23 mouse cellular contexts compared by ENCODE assay signal in the genomic region with DNA sequence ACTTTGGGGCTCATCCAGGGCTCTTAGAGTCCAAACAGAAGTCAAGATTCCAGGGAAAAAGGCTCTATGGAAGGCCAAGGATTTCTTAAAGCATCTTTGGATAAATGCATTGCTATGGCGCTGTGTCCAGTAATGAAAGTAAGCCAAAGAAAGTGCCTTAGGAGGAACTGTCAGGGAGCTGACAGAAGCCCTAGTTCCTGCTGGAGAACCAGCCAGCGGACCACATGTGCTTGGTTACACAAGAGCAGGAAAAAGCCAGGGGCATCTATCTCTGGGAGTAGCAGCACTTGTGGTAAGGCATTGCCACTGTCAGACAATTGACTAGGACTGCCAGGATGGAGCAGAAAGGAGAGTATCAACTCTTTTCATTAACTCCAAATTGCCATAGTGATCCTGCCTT. TPM values are rescaled to one million over a fixed set of nuclear protein-coding genes. Genes with fewer than 3 reads are reported as not detected.
DNase-seq lines count a peak whose midpoint lies in the region; ATAC-seq and TF ChIP-seq lines count a peak whose summit lies in the region.
"Had no signal": no experiment of that assay in that cellular context is flagged by ENCODE, and none has a peak within 500 bp of the region (broad histone marks: within the 10 kb centered on the region; RNA-seq: fewer than 3 reads in every experiment).

No protein-coding gene starts in this region.

- no peak for ATAC-seq in lung, embryonic 14.5 days (ENCODE audit: insufficient read depth)
- ATAC-seq in common myeloid progenitor, adult 5-6 weeks (replicated peaks; ENCODE audit: low read depth, poor library complexity, severe bottlenecking), result peak; percentile 63; the same call in 1 of the 2 replicates
- ATAC-seq in megakaryocyte progenitor cell, adult 5-6 weeks (replicated peaks; ENCODE audit: poor library complexity), result peak; percentile 70
- ATAC-seq: hindbrain, embryonic 16.5 days had no signal

- DNase-seq in lung, embryonic 14.5 days, result no peak
- no peak for DNase-seq in lung, postnatal 10 days
- DNase-seq in lung, postnatal 14 days, result peak; percentile 53
- no peak for DNase-seq in T-cell, adult 2 months (ENCODE audit: low spot score)
- no peak for DNase-seq in natural killer cell, adult 2 months (ENCODE audit: low spot score in 2 of 2)
- DNase-seq in heart, postnatal 36 days, result no peak
- DNase-seq: adrenal gland, postnatal 25 days; cerebellum, adult 18-20 months; cerebellum, postnatal 10 days; kidney, adult 18-20 months; kidney, postnatal 25 days; liver; thymus, postnatal 14 days had no signal

- TF ChIP-seq CTCF in lung, embryonic 14.5 days (IDR thresholded peaks at IDR 0.05; ENCODE audit: low read depth), result no peak

- 81% methylated on average over 2 of the region's 2 CpGs for WGBS in lung, embryonic 14.5 days

- H3K4me3 ChIP-seq in lung, embryonic 14.5 days (ENCODE audit: low read depth, low read length), result no peak overlapping the region
- H3K4me3 ChIP-seq: forebrain, embryonic 12.5 days; heart, embryonic 13.5 days; hindbrain, embryonic 10.5 days; kidney, embryonic 15.5 days had no signal

- H3K4me2 ChIP-seq in lung, embryonic 14.5 days, result no peak overlapping the region
- H3K4me2 ChIP-seq: forebrain, embryonic 12.5 days; heart, embryonic 13.5 days; kidney, embryonic 15.5 days; midbrain, embryonic 11.5 days had no signal

- no peaks in the 10 kb centered on the region for H3K27me3 ChIP-seq in lung, embryonic 14.5 days (ENCODE audit: insufficient read depth, low read length)
- H3K27me3 ChIP-seq: forebrain, embryonic 12.5 days; kidney, embryonic 15.5 days had no signal

- H3K9me3 ChIP-seq in lung, embryonic 14.5 days (ENCODE audit: low read depth, low read length), result no peaks in the 10 kb centered on the region
- H3K9me3 ChIP-seq: forebrain, embryonic 12.5 days; G1E; hindbrain, embryonic 10.5 days had no signal

- intact Hi-C loops in heart, postnatal 36 days (cut with DNase I), result no loop called here

- 0 out of 2 replicates have a peak overlapping the region, but pooled peaks have one; percentile 20 for H3K27ac ChIP-seq in lung, embryonic 14.5 days (ENCODE audit: low read depth)
- H3K27ac ChIP-seq: forebrain, embryonic 12.5 days; heart, embryonic 13.5 days; hindbrain, embryonic 10.5 days; kidney, embryonic 15.5 days; liver, embryonic 14.5 days had no signal

- H3K4me1 ChIP-seq in lung, embryonic 14.5 days (ENCODE audit: insufficient read depth), result 0 out of 2 replicates have a peak, but pooled peaks cover 5% of the 10 kb centered on the region
- H3K4me1 ChIP-seq: heart, embryonic 13.5 days had no signal

- no peaks in the 10 kb centered on the region for H3K36me3 ChIP-seq in lung, embryonic 14.5 days (ENCODE audit: insufficient read depth)
- H3K36me3 ChIP-seq: forebrain, embryonic 12.5 days; G1E; heart, embryonic 13.5 days; hindbrain, embryonic 10.5 days; kidney, embryonic 15.5 days had no signal

- H3K9ac ChIP-seq in lung, embryonic 14.5 days, result no peak overlapping the region
- H3K9ac ChIP-seq: forebrain, embryonic 12.5 days; heart, embryonic 13.5 days; kidney, embryonic 15.5 days; liver, embryonic 14.5 days had no signal

RNA-seq across cellular contexts. Expression of a gene that starts 49.8 kb away (rescaled TPM):
- polyA plus RNA-seq in lung, embryonic 14.5 days (2014; fragmentation: Nextera tagmentation; extraction: Ambion mirVana), result 86.5 and 89.4 TPM in 2 replicates
- 6.4 and 7.3 TPM in 2 replicates for total RNA-seq in common myeloid progenitor, adult 5-6 weeks (2017)
- total RNA-seq in megakaryocyte progenitor cell, adult 5-6 weeks (2015), result 16.8 and 18.6 TPM in 2 replicates
- 19.7 and 23.1 TPM in 2 replicates for total RNA-seq in megakaryocyte progenitor cell, adult 5-6 weeks (2017)
- total RNA-seq in heart, postnatal 36 days (2021), result 10 to 100 TPM; 21.3 to 28.0 TPM
- polyA plus RNA-seq: G1E had no signal
